Mouse (Mus musculus) gastrocnemius, adult 18-20 months (tissue): ENCODE results near the gene C2cd2l. TPM values are rescaled to one million over a fixed set of nuclear protein-coding genes. Genes with fewer than 3 reads are reported as not detected.
A peak's percentile ranks its signal among the peaks of the same experiment; 100 is the strongest.
"Not testable (repeated sequence)": the region's sequence is repeated elsewhere in the genome, so short reads cannot be mapped to it uniquely, and the experiment has no call there.

Source experiments
- DNase-seq: peaks from one replicate; pipeline ENCODE4 v3.0.0; 2021; ENCODE audit warnings: low spot score
- total RNA-seq, 2 experiments: library from RNA; stranded (reverse); gene quantifications; 2 replicates each; pipeline ENCODE4 v1.2.3; 2021

Gene C2cd2l
- total RNA-seq, 2 experiments from 2014 or later, result 14.1 to 14.8 TPM

GRCm38 (mm10) chr9:44314910-44315309, 5.2 kb downstream of the C2cd2l start:
- no peak for DNase-seq

DNA sequence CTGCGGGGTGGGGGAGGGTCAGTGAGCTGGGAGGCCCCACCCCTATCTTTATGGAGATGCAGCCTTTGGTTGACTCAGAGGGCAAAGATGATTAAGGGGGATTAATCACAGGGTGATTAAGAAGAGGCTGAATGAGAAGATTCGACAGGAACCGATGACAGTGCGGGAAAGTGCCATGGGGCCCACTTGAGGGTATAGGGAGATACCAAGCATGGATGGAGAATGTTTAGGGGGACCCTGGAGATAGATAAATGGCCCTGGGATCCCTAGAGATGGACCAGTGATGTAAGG, 5.9 kb downstream of the C2cd2l start:
- DNase-seq, result no peak

GRCm38 (mm10) chr9:44313476-44314256, 6.4 kb downstream of the C2cd2l start:
- no peak for DNase-seq

DNA sequence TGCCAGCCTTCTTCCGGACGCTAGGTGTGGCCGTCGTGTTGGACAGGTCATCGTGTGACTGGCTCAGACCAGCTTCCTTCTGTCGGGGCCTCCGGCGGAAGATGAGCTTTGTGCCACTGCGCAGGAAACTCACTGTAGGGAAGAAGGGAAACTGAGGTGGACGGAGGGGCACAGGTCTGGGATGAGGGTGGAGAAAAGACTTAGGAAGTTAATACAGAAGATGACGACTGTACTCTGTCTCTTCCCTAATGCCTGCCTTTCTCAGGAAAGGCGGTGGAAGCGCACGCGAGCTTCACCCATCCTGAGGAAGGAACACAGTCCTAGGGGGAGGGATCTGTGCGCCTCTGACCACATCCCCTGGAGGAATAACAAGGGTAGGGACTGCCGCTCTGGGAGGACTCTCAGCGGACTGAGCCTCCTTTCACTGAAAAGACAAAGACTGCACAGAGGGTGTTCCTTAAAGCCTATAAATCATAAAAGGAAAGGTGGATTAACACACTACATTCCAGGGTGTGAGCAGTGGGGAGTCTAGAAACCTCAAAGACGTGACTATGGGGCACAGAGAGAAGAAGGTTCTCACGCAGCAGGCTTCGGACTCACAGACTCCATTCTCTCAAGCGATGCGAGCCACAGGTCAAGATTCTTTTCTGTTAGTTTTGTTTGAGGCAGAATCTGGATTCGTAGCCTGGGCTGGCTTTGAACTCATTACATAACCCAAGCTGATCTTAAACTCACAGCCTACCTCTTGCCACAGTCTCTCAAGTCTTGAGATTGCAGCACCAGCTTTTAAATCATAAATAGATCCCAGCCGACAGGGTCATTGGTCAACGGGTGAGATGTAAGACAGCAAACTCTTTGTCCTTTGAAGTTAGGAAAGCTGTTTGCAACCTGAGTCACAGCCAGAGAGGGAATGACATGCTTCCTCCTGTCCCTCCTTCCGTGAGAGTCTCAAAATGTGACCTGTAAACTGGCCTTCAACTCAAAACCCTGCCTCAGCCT, 8.7 kb downstream of the C2cd2l start:
- no peak for DNase-seq

GRCm38 (mm10) chr9:44310750-44311135, 9.3 kb downstream of the C2cd2l start:
- no peak for DNase-seq

- DNase-seq, result no peak
Observed at GRCm38 (mm10) chr9:44309756-44310155, 10.3 kb downstream of the C2cd2l start.

- no peak for DNase-seq
Observed at GRCm38 (mm10) chr9:44307248-44307647, 12.8 kb downstream of the C2cd2l start.

- no peak for DNase-seq
Observed at GRCm38 (mm10) chr9:44306532-44306931, 13.6 kb downstream of the C2cd2l start.

DNA sequence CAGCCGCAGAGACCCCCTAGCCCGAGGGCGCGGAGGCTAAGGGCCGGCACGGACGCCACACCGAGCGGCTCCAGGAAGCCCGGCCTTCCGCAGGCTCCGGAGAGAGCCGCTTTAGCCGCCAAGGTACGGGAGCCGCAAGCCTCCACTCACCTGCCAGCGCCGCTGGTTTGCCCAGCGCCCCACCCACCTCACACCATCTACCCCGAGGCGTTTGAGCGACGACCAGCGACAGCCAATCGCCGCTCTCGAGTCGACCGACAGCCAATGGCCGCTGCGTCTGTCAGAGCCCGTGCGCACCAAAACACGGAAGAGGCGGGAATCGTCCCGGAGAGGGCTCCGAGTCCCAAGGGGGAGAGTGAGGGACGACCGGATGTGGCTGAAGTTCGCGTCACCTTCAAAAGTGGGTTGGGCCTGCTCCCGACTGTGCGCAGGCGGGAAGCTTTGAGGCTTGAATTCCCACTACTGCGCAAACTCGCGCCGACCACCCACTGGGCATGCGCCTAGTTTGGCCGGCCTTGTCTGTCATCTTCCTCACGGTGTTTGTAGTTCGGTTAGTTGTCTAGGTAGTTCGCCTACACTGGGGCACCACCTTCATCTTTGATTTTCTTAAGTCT, 14.5 kb downstream of the C2cd2l start, which contains the start of gene Hinfp:
Gene Hinfp (minus strand): TSS at position 206 of the 614 bp plus-strand sequence.
- DNase-seq, result peak; percentile 99

GRCm38 (mm10) chr9:44300001-44300400, 20.1 kb downstream of the C2cd2l start:
- DNase-seq, result not testable (repeated sequence)

DNA sequence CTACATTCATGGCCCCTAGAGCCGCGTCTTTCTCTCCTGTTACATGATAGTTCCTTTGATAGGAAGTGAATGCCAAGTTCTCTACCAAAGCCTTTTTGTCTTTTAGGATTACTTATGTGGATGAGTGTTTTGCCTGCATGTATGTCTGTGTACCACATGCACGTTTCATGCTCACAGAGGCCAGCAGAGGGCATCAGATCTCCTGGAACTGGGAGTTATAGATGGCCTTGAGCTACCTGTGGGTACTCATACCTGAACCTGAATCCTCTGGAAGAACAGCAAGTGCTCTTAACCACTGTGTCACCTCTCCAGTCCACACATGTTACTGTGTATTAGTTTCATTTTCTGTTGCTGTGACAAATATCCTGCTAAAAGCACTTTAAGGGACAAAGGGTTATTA, 27.6 kb downstream of the C2cd2l start:
- peak; percentile 17 for DNase-seq

- no peak for DNase-seq
Observed at GRCm38 (mm10) chr9:44288959-44289291, 31.2 kb downstream of the C2cd2l start.

- no peak for DNase-seq
Observed at GRCm38 (mm10) chr9:44288076-44288958, 31.8 kb downstream of the C2cd2l start, which contains the start of gene Abcg4. Abcg4 (minus strand) TSS chr9:44288615.

DNA sequence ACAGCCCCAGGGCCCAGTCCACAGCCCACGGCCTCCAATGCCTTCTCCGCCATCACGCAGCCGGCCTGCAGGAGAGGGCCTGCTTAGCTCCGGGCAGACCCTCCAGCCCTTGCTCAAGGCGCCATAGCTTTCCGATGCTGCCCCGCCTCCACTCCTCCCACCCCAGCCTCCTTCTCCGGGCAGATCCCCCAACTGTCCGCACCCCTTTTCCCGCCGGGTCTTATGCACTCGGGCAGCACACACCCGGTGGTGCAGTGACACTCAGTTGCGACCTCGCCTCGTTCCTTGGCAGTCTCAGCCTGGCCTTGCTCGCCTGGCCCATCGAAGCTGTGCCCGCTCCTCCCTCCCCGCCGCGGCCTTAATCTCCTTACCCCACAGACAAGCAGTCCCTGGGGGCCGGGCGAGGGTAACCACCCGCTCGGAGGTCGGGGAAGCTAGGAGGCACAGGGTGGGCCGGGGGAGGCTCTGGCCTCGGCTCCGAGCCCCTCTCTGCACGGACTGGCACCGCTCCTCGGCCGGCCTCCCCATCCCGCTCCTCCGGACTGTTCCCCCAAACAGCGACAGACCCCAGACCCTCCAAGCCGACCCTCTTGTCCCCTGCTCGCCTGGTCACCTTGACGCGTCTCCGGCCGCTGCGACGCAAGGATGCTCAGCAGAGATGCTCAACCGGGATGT, 32.5 kb downstream of the C2cd2l start:
- DNase-seq, result no peak

DNA sequence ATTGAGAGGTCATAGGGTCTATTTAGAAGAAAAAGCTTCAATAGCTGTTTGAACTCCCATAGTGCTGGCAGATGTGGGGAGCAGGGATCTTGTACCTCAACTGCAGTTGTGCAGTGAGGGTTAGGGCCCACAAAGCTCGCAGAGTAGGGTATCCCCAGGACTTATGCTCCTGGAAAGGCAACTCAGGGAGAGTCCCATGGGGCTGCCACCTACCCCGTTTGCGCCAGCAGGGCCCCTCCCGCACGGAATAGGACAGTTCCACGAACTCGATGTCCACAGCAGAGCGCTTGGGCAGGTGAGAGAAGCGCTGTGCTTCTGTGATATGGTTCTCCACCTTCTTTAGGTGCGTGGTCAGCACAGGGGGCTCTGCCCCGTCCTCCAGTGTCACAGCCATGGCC, 33.1 kb downstream of the C2cd2l start:
- no peak for DNase-seq

GRCm38 (mm10) chr9:44286256-44286850, 33.7 kb downstream of the C2cd2l start:
- DNase-seq, result no peak

DNA sequence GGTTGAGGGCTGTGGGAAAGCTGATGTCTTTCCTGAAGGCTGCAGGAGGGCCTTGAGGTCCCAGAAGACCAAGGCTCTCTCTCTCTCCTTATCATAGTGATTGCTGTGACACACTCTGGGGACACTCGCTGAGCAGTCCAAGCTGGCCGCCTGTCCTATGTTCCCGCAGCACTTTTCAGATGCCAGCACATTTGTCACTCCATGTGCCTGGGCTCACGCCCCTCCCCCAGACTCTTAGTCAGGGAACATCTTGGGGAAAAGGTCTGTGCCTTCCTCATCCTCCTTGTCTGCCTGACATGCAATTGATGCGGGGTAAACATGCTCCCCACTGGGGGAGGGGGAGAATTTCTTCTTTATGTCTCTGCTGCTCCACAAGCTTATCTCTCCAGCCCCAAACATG, 36.9 kb downstream of the C2cd2l start:
- DNase-seq, result no peak

- DNase-seq, result no peak
Observed at GRCm38 (mm10) chr9:44269973-44270372, 50.1 kb downstream of the C2cd2l start.

- peak; percentile 33 for DNase-seq
Observed at GRCm38 (mm10) chr9:44269077-44269476, 51.0 kb downstream of the C2cd2l start.

DNA sequence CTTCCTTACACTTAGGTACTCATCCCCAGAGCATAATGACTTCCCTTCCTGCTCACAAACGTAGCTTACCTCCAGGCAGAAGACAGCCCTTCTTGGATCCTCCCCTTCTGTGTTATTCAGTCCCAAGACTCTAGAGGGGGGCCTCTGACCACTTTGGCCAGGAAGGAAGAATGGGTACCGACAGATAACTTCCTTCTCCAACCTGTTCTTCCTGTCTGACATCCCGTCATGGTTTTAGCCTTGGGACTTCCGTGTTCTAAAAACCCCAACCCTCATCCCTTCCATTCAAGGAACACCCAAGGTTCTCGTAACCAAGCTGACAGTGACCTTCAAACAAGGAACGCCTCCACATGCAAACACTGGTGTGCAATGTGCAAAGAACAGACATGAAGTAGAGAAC, 51.7 kb downstream of the C2cd2l start, which contains the start of gene Nlrx1:
Gene Nlrx1 (minus strand): TSS at position 168 of the 400 bp plus-strand sequence.
- no peak for DNase-seq
